Mouse (Mus musculus): ENCODE results near the gene Cacng2.

Gene Cacng2

DNA sequence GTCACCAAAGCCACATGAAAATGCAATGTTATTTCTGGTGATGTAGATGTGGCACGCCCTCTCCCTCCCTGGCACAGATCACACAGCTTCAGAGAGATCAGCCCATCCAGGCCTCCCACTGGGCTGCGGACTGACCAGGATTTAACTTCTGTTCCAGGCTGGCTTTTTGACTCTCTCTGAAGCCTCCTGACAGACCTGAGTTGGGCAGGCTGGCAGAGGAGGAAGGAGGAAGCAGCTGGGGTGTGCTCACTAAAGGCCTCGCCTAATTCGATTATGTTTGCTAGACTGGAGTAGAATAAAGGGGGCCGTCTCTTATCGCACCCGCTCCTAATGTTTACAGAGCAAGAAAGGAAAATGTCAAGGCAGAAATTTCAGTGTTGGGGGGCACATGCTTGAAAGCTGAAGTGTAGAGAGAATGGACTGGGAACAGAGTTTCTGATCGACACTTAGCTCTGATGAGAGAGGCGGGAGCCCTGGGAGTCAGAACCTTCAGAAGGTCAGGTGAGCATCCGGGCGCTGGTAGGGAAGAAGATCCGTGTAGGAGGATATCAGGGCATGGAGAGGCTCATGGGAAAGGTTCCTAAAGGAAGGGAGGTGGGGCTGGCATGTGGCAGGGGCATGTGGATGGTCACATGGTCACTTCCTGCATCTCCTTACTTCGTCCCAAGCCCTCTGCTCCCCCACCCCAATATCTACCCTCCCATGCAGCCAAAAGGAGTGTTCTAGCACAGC is 36.8 kb downstream of the Cacng2 start:
- DNase-seq (ENCODE audit: low read depth in 1 of 2, low spot score in 2 of 2), result no peak

DNA sequence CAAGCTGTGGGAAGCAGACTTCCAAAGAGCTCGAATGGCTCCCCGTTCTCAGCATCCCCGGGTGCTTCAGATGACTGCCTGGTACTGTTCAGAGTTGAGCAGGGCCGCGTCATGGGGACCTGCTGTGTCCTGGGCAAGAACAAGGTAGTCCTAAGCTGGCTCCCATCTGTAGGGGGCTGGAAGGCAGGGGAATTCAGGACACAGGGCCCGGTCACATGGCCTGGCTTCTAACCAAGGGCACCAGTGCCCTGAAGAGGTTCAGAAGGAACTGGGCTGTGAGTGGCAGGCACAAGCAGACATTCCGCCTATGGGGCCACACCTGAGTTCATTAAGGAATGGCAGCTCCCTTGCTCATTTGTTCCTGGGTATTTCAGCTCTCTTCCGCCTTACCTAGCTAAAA is 37.7 kb downstream of the Cacng2 start:
- DNase-seq (ENCODE audit: low read depth in 1 of 2, low spot score in 2 of 2), result no peak

DNA sequence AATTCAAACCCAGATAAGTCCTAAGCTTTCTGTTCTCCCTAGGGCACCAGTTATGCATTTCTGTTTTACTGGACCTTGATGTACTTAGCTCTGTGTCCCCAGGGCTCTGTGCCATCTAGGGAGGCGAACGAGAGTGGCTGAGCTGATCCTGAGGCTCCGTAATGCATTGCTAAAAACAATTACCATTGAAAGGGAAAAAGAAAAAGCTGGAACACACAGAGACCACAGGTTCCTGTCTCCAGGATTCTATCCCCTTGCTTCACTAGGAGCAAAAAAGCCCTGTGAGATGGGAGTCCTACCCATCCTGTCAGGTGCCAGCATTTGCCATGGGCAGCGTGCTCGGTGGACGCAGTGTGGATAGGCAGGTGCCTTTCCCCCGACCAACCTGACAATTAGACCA is 38.4 kb downstream of the Cacng2 start:
- no peak for DNase-seq (ENCODE audit: low read depth in 1 of 2, low spot score in 2 of 2)

DNA sequence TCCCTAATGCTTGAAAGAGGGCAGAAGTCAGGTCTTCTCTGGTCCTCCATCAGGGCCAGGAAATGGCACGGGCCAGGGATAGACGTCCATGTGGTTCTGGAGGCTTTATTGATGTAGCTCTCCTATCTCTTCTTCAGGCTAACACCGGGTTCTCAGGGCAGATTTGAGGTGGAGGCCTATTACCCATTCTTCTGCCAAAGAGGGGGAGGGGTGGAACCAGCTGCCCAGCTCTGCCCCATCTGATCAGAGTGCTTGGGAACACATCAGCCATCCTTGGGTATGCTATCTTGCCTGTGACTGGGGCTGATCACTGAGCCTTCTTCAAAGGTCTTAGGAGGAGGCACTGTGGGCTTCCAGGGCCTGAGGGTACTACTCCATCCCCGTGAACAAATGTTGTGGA is 39.5 kb downstream of the Cacng2 start:
- DNase-seq (ENCODE audit: low read depth in 1 of 2, low spot score in 2 of 2), result no peak

DNA sequence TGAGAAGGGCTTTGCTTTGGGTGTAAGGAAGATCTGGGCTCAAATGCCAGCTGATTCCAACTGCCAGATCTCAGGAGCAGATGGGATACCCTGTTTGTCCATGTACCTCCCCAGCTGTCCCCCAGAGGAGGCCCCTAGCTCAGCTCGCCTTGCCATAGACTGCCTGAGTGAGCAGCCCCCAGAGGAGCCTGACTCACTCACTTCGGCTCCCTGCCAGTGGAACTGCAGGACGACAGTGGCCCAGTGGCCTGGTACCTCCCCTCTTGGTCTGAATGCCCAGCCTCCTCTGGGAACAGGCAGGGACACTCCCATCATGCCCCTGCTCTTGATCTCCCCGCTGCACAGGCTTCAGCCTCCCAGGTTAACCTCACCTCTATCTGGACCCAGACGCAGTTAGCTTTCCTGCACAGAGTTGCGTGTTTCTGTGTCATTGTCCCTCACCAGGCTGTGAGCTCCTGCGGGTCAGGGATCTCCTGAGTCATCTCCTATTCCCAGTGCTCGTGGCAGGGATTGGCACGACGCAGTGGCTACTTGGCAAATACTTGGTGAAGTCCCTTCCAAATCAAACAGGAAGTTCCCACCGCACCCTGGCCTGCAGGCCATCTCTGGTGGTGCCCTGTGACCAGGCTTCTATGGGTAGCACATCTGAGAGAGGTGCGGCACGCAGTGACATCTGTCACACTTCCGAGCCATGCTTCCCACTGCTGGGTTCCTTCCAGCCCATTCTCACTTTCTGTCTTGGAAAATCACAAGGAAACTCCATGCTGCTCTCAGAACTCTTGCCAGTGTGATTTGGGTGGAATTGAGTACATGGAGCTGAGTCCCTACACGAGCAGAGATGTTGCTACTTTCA is 40.8 kb downstream of the Cacng2 start:
- no peak for DNase-seq (ENCODE audit: low read depth in 1 of 2, low spot score in 2 of 2)

DNA sequence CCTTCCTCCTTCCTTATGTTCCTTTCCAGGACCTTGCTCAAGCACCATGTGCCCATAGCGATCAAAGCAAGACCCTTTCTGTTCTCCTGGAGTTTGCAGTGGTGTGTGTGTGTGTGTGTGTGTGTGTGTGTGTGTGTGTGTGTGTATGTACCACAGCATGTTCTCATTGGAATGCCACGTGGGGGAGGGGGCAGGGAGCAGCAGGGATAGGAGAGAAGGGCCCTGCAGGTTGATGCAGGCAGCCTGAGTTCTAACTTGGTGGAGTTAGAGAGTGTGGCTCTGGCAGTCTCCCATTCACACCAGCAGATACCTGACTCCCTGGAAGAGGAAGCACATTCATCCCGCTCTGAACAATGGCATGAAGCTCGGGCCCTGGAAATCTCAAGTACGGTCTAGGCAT is 41.6 kb downstream of the Cacng2 start:
- DNase-seq (ENCODE audit: low read depth in 1 of 2, low spot score in 2 of 2), result no peak

DNA sequence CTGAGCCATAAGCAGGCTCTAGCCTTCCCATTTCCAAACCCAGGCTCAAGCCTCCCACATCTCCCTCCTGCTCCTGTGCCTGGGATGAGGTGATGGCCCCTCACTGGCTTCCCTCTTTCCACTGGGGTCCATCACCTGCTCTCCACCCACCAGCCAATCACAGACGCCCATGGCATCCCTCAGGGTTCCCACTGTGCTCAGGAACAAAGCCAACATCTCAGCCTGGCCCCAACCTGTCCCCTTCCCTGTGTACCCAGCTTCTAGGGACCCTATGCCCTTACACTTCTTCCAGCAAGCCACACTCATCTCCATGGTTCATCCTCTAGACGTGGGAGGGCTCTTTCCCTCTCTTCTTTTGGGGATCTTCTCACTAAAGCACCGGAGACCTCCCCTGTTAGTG is 43.9 kb downstream of the Cacng2 start:
- DNase-seq (ENCODE audit: low read depth in 1 of 2, low spot score in 2 of 2), result no peak

DNA sequence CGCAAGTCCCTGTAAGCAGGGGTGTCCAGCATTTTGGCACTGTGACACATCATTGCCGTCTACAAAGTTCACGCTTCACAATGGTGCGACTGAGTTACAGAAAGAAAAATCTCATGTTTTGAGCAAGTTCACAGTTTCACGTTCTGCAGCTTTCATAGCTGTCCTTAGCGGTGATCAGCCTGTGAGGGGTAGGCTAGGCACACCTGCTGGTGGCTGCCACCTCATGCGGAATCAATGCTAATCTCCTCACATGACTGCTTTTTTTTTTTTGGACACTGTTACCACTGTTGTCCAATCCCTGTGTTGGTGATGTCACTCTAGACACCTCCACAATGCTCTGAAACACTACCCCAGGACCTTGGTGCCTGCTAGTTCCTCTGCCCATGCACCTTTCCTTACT is 46.7 kb downstream of the Cacng2 start:
- DNase-seq (ENCODE audit: low read depth in 1 of 2, low spot score in 2 of 2), result no peak

DNA sequence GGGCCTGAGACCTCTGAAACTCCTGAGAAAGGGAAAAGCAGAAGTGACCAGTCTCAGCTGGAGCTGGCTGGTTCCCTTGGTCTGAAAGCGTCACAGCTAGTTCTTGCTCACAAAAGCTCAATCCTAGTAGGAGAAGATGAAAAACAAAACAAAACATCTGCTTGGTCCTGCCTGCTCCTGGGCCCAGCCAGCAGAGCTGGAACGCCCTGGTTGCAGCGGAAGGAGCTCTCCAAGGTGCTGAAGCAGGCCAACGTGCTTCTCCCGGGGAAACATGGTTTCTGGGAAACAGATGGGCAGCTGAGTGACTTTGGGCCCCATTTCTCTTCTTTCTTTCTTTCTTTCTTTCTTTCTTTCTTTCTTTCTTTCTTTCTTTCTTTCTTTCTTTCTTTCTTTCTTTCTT is 53.4 kb downstream of the Cacng2 start:
- no peak for DNase-seq (ENCODE audit: low read depth in 1 of 2, low spot score in 2 of 2)

DNA sequence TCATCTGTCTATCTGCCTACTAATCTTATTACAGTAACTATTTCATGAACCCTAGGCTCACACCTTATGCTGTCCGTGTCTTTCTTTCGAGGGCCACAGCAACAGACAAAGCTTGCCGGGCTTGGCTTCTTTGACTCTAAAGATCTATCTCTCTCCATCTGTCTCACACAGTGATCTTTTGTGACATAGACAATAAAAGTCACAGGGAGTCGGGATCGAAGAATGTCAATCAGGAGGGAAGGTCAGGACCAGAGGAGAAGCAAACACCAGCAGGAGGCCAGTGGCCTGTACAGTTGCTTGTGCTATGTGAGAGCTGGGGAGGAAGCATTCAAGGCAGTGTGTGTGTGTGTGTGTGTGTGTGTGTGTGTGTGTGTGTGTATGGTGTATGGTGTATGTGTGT is 54.3 kb downstream of the Cacng2 start:
- no peak for DNase-seq (ENCODE audit: low read depth in 1 of 2, low spot score in 2 of 2)

DNA sequence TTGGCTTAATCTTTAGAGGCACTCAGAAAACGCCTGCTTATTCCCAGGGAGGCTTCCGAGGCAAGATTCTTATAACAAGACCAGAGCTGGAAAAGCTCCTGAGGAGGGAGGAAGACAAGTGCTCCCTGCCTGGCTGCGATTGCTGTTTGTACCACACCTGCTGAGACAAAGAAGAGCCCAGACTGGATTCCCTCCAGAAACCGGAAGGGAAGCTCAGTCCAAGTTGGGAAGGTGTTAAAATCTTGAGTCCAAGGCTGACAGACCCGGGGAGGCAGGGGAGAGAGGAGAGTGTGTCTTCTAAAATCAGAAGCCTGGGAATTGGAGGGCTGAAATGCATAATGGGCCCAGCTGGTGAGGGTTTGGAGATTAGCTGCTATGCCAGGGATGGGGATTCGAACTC is 55.5 kb downstream of the Cacng2 start:
- DNase-seq (ENCODE audit: low read depth in 1 of 2, low spot score in 2 of 2), result no peak

DNA sequence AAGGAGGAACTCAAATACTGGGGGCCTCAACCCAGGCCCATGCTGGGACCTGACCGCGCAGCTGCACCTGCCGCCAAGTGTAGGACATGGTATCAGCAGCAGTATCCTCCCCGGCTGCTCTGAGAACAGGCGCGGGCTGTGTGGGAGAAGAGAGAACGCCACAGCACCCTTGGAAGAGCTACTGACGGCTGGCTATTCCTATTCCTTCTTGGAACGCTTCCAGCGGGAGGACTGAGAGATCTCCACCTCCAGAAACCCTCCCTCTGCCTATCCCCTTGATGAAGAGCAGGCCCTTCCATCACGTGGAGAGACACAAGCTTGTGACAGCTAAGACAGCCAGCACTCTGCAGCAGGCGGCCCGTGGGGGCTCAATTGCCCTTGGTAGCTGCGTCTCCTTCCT is 57.4 kb downstream of the Cacng2 start:
- DNase-seq (ENCODE audit: low read depth in 1 of 2, low spot score in 2 of 2), result no peak

DNA sequence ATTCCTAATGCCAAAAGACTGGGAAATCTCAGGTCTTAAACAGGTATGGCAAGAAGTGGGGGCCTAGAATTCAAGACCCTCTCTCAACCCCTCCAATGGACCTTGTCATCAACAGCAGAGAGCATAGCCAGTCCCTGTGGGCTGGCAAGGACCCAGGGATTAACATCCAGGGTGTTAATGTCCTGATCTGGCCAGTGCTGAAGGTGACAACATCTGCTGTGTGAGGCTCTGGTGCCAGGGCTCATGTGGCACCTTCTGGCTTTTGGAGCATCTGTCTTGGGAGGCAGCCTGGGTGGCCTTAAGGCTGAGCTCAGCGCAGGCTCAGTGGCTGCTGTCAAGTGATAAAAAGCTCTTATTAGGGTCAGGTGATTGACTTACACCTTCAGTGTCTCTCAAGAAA is 62.9 kb downstream of the Cacng2 start:
- DNase-seq (ENCODE audit: low read depth in 1 of 2, low spot score in 2 of 2), result no peak

DNA sequence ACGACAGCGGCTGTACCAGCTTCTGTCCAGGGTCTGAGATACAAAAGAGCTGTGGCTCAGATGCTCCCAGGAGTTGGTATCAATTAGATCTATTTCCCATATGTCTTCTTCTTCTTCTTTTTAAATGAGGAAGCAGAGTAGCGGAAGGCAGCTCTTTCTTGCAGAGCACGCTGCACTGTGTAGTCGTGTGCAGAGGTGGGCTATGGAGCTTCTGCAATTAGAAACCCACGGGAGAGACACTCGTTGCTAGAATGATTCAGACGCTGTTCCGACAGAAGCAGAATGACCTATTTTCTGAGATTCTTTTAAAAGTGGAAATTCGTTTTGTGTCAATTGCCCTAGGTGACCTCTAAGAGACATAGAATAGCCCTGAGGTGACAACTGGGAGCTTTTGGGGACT is 69.1 kb downstream of the Cacng2 start:
- DNase-seq (ENCODE audit: low read depth in 1 of 2, low spot score in 2 of 2), result no peak

DNA sequence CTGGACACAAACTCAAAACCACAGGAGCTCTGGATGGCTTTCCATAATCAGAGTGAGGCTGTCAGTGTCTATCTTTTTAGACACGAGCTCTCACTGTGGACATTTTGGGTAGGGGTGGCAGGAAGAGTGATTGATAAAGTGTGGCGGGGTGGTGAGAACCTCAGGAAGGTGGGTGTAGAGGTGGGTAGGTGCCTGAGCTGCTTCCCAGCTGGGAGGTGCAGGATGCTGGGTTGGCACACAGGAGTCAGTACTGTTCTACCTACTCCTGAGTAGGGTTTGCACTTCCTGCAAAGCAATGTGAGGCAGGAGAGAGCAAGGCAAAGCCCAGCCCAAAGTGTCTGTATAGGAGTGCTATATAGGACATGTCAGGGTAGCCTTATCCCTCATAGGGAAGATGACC is 69.9 kb downstream of the Cacng2 start:
- no peak for DNase-seq (ENCODE audit: low read depth in 1 of 2, low spot score in 2 of 2)

DNA sequence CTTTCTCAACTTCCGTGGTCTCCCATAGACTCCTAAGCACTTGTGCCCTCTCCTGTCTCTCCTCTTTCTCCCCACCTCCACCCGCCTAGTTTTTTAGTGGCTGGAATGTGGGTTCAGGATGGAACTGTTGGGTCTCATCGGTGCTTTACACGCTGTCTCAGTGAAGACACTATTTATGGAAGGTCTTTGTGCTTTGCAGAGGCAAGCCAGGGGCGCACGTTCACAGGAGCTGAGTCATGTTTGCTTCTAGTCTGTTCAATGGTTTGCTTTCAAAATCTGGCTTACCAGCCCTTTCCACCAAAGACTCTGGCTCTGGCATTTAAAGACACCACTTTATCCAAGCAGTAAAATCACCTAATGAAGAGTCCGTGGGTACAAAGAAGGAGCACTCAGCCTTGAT is 74.0 kb downstream of the Cacng2 start:
- DNase-seq (ENCODE audit: low read depth in 1 of 2, low spot score in 2 of 2), result no peak

DNA sequence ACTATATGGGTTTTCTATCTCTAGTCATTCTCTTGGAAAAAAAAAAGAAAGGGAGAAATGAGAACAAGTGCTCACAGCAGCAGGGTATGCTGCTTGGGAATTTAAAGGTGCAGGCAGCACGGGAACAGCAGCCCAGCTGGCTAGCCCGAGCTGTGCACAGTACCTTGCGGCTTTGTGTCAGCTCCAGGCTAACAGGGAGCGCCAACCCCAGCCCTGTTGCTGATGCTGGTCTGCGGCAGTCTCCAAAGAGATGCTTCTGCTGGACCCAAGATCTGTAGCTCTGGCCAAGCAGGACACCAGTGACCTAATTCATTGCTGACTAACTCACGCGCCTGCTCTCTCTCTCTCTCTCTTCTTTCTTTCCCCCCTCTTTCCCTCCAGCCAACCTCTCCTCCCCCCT is 74.5 kb downstream of the Cacng2 start:
- DNase-seq (ENCODE audit: low read depth in 1 of 2, low spot score in 2 of 2), result no peak

DNA sequence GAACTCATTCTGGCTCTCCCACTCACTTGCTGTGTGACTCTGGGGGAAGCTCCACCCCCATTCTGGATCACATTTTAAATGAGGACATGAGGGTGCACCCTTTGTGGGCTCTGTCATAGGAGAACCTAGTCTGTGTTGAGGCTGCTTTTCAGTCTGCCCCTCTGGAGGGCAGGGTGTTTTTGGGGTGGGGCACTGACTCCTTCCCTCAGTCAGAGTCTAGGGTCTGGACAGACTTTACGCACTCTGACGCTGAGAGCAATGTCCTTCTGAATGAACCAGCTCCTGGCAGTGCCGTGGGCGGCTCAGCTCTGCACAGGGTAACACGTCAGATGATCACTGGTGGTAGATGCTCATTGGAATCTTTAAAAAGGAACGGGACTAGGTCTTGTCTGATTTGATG is 75.0 kb downstream of the Cacng2 start:
- no peak for DNase-seq (ENCODE audit: low read depth in 1 of 2, low spot score in 2 of 2)

DNA sequence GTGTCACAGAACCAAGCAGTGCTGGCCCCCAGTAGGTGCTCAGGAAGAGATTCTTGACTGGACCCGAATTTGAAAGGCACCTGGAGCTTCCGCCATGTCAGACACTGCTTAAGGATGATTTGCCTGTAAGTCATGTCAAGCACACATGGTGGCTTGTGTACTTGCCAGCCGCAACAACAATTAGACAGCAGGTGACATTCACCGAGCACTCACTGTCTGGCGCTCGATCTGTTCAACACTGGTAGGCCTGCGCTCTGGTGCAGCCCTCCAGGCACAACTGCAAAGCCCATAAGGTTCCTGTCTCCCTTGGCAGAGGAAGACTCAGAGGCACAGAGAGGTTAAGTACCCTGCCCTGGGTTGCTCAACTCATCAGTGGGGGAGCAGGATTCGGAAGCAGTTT is 77.1 kb downstream of the Cacng2 start:
- DNase-seq (ENCODE audit: low read depth in 1 of 2, low spot score in 2 of 2), result no peak

DNA sequence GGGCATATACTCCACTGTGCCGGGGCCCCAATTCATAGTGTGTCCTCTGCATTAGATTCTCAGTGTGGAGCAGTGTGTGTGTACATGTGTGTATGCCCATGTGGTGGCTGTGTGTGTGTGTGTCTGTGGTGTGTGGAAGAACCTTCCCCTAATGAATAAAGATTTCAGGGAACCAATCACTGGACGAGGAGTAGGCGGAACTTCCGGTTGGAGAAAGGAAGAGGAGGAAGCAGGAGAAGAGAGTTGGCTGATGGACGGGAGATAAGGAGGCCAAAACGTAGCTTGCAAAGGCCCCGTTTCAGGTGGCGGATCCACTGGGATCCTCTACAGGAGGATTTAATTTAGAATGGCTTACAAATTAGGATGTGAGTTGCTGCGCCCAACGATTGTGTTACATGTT is 82.2 kb downstream of the Cacng2 start:
- DNase-seq (ENCODE audit: low read depth in 1 of 2, low spot score in 2 of 2), result no peak

DNA sequence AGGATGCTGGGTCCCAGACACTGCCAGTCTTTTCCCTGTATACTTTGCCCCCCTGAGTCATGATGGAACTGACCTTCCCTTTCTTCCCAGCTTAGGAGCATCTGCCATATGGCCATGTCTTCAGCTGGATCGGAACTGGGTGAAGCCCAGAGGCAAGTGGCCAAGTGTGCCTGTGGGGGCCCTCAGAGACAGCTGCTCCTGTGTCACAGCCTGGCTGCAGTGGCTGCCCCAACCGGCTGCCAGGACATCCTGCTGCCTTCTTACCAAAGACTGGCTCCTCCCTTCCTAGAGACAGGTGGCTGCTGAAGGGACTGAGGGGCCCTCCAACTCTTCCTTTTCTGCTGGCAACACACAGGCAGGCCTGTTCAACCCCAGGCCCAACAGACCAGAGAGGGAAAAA is 83.2 kb downstream of the Cacng2 start:
- DNase-seq (ENCODE audit: low read depth in 1 of 2, low spot score in 2 of 2), result no peak

DNA sequence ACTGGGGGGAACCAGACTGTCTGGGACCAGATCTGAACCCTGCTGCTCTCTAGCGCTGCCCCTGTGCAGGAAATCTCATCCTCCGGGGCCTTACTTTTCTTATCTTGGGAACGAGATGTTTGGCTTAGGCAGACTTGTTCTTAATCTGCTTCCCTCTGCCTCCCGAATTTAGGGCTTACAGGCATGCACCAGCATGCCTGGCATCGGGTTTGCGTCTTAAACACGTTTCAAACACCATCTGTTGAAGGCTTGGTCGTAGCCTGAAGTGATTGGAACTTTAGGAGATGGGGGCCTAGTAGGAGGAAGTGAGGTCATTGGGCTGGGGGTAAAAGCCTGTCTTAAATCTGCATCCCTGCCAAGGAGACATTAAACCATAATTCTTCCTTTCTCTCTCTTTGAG is 89.9 kb downstream of the Cacng2 start:
- DNase-seq (ENCODE audit: low read depth in 1 of 2, low spot score in 2 of 2), result no peak

DNA sequence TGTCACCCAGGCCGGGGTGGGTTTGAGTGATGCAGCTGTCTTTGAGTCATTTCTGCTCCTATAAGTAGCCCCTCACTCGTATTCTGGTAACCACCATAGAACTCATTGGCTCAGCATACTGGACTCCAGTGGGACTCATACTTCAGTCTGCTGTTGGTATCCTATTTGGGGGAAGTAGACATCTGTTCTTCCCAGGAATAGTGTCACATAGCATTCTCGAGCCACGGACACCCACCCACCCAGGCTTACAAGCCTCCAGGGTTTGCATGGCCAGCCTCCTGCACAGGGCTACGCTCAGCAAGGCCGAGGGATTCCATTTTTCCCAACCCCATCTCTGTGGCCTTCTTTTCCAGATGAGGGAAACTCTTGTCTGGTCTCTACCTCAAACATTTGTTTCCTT is 93.3 kb downstream of the Cacng2 start:
- DNase-seq (ENCODE audit: low read depth in 1 of 2, low spot score in 2 of 2), result no peak

All from monocyte, adult 2 months (primary cell).